Mouse (Mus musculus) hindbrain, embryonic 15.5 days (tissue): ENCODE measurements around the gene Casp3. TPM values are rescaled to one million over a fixed set of nuclear protein-coding genes. Genes with fewer than 3 reads are reported as not detected.
A peak's percentile ranks its signal among the peaks of the same experiment; 100 is the strongest.

ENCODE experiments used
- ATAC-seq: fragments of 200-750 bp; cut with Nextera tagmentation; 2 replicates; pipeline ENCODE4 v1.8.0; 2017; ENCODE audit warnings: low read depth, moderate number of reproducible peaks, moderate TSS enrichment; ENCODE audit not compliant: low FRiP score
- H3K27ac ChIP-seq: fragments of 300-500 bp; sonication (generic); replicated peaks from 2 replicates; pipeline ENCODE4 v1.5.1; 2015; ENCODE audit warnings: mild to moderate bottlenecking, inconsistent platforms
- H3K27me3 ChIP-seq: fragments of 300-500 bp; sonication (generic); 2 replicates; pipeline ENCODE4 v1.6.1; 2015; ENCODE audit warnings: control low read depth, inconsistent platforms
- H3K36me3 ChIP-seq: fragments of 300-500 bp; sonication (generic); 2 replicates; pipeline ENCODE4 v1.6.1; 2015; ENCODE audit warnings: control low read depth, inconsistent platforms
- H3K4me1 ChIP-seq: fragments of 300-500 bp; sonication (generic); replicated peaks from 2 replicates; pipeline ENCODE4 v1.6.1; 2015; ENCODE audit warnings: control low read depth, inconsistent platforms
- H3K4me2 ChIP-seq: fragments of 300-500 bp; sonication (generic); 2 replicates; pipeline ENCODE4 v1.6.1; 2015; ENCODE audit warnings: moderate library complexity, mild to moderate bottlenecking, inconsistent platforms
- H3K4me3 ChIP-seq: fragments of 300-500 bp; sonication (generic); 2 replicates; pipeline ENCODE4 v1.5.1; 2015; ENCODE audit warnings: mild to moderate bottlenecking, inconsistent platforms
- H3K9ac ChIP-seq: fragments of 300-500 bp; sonication (generic); 2 replicates; pipeline ENCODE4 v1.6.1; 2015; ENCODE audit warnings: inconsistent platforms
- H3K9me3 ChIP-seq: fragments of 300-500 bp; sonication (generic); 2 replicates; pipeline ENCODE4 v1.6.1; 2016; ENCODE audit warnings: control low read depth, inconsistent platforms
- WGBS: fragments of 180-500 bp; shearing (Covaris S2); methylation state at CpG from one replicate; pipeline ENCODE4 v1.1.7; 2015; 5-methylcytosine and 5-hydroxymethylcytosine counted together
- polyA plus RNA-seq: library from polyadenylated mRNA; unstranded; fragments of >200 nt; fragmentation: Nextera tagmentation; extraction: Ambion mirVana; gene quantifications from 2 replicates; pipeline ENCODE4 v1.2.1, GENCODE M21; 2015

Gene Casp3
- polyA plus RNA-seq, 1 experiment from 2014 or later, result 204 TPM

- no peak for ATAC-seq
- 87% methylated on average over 4 of the region's 4 CpGs for WGBS
- no peaks in the 10 kb centered on the region for H3K27me3 ChIP-seq
- H3K4me3 ChIP-seq, result no peak overlapping the region
- no peak overlapping the region for H3K4me2 ChIP-seq
- no peaks in the 10 kb centered on the region for H3K36me3 ChIP-seq
- H3K4me1 ChIP-seq, result no peaks in the 10 kb centered on the region
- H3K9me3 ChIP-seq, result no peaks in the 10 kb centered on the region
- H3K9ac ChIP-seq, result no peak overlapping the region
- H3K27ac ChIP-seq, result no peak overlapping the region
Measured at GRCm38 (mm10) chr8:46612913-46613312, 4.2 kb upstream of the Casp3 start.

DNA sequence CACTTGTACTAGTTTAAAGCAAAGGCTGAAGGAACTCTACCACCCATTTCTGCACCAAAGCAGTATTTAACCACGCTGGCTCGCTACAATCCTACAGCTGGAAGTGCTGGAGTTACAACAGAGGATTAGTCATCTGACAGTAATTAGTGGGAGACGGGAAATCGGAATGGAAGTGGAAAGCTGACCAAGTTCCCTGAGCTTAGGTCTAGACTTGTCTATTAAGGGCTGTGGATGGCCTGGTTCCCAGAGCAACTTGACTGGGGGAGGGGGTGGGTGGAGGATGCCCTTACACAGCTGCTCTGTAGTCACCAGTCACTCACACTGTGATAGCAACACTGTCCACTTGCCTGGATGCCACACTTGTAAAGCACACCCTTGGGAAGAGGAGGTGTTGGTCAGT is 3.7 kb upstream of the Casp3 start:
- Histone ChIP-seq H3K4me2 (no peak overlapping the region), H3K4me3 (no peak overlapping the region), H3K4me1 (no peaks in the 10 kb centered on the region), H3K36me3 (no peaks in the 10 kb centered on the region), H3K9me3 (no peaks in the 10 kb centered on the region), H3K27ac (no peak overlapping the region), H3K9ac (no peak overlapping the region), H3K27me3 (no peaks in the 10 kb centered on the region)
- no peak for ATAC-seq
- 77% methylated on average over 4 of the region's 4 CpGs for WGBS

GRCm38 (mm10) chr8:46615936-46616335 is 1.2 kb upstream of the Casp3 start:
- no peak overlapping the region for H3K4me2 ChIP-seq
- H3K27me3 ChIP-seq, result no peaks in the 10 kb centered on the region
- H3K36me3 ChIP-seq, result no peaks in the 10 kb centered on the region
- H3K4me3 ChIP-seq, result no peak overlapping the region
- H3K27ac ChIP-seq, result no peak overlapping the region
- H3K4me1 ChIP-seq, result peaks cover 19% of the 10 kb centered on the region
- H3K9ac ChIP-seq, result no peak overlapping the region
- WGBS, result 90% methylated on average over 8 of the region's 8 CpGs
- no peaks in the 10 kb centered on the region for H3K9me3 ChIP-seq
- no peak for ATAC-seq

- ATAC-seq, result peak; percentile 67
- H3K27ac ChIP-seq, result peak overlapping the region; percentile 94
- H3K4me1 ChIP-seq, result peaks cover 23% of the 10 kb centered on the region
- peak overlapping the region; percentile 79 for H3K4me3 ChIP-seq
- no peaks in the 10 kb centered on the region for H3K27me3 ChIP-seq
- H3K4me2 ChIP-seq, result peak overlapping the region; percentile 80
- WGBS, result under 1% methylated on average over 38 of the region's 38 CpGs
- H3K9ac ChIP-seq, result peak overlapping the region; percentile 88
- no peaks in the 10 kb centered on the region for H3K9me3 ChIP-seq
- no peaks in the 10 kb centered on the region for H3K36me3 ChIP-seq
Measured at GRCm38 (mm10) chr8:46617690-46618620, 864 bp downstream of the Casp3 start.

DNA sequence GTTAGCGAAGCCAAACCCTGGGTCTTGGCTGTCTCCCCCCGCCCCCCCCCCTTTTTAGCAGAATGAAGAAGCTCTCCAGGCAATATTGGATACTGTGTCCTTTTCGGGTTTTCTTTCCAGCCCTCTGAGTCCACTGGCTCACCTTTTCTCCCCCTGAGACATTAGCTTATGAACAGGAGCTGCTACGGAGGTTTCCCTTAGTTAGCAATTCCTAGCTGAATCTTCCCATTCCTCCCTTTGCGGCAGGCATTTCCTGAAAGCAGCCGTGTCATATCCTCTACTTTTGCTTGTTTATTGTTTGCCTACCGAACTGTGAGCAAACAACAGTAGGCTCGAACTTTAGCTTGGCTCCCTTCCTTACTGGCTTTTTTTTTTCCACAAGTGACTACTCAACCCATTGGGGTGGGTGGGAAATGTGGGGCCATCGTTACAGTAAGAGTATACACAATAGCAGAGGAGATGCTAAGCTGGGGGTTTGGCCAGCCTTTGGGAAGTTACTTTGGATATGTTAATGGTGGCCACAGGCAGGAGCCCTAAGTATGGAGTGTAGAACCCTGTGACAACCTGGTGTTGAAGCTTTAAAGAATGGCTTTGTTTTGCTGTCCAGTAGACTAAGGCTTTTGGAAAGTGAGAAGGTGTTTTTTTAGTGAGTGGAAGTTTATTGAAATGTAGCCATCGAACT is 1.7 kb downstream of the Casp3 start:
- Histone ChIP-seq H3K27ac (peak overlapping the region; percentile 94; the same call in 1 of the 2 replicates), H3K9me3 (no peaks in the 10 kb centered on the region), H3K4me1 (peaks cover 23% of the 10 kb centered on the region), H3K4me3 (peak overlapping the region; percentile 79), H3K36me3 (no peaks in the 10 kb centered on the region), H3K9ac (peak overlapping the region; percentile 88), H3K27me3 (no peaks in the 10 kb centered on the region), H3K4me2 (peak overlapping the region; percentile 80)
- WGBS, result under 1% methylated on average over 10 of the region's 10 CpGs
- ATAC-seq, result no peak

DNA sequence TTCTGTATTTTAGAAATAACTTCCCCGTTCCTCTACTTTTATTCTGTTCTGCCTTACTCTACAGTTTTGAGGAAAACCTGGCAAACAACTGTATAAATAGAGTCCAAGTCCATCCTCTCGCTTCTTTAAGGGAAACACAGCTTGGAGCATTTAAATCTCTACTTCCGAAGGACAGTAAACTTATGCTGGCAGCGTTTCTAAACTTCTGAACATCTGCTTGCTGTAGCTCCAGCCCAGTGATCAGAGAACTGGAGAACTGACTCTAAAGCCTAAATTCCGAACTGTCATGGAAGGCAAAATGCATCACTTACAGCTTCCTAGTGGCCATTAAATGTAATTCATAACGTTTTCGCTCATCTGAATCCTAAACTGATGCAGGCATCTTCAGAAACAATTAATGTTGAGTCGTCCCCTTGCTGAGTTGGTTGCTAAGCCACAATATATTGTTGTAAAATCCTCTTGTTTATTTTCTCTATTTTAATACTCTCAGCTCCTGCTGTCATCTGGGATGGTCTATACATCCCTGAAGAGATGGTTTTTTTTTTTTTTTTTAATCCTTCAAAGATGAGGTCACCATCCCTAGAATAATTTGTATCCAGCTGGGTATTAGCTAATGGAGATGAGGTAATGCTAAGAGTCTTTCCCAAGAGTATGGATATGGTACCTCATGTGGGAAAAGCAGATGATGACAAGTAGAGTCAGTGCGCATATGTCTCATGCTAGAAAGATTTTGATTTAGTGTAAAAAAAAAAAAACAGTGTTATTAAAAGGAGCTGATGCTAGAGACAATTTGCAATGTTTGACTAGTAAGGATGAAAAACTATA is 5.6 kb downstream of the Casp3 start:
- Histone ChIP-seq H3K27me3 (no peaks in the 10 kb centered on the region), H3K4me1 (peaks cover 30% of the 10 kb centered on the region), H3K27ac (no peak overlapping the region), H3K9ac (no peak overlapping the region), H3K36me3 (no peaks in the 10 kb centered on the region), H3K4me3 (no peak overlapping the region), H3K9me3 (no peaks in the 10 kb centered on the region), H3K4me2 (no peak overlapping the region)
- WGBS, result 76% methylated on average over 9 of the region's 9 CpGs
- no peak for ATAC-seq

- peaks cover under 1% of the 10 kb centered on the region; the same call in 1 of the 2 replicates for H3K36me3 ChIP-seq
- H3K4me3 ChIP-seq, result no peak overlapping the region
- no peak for ATAC-seq
- no peaks in the 10 kb centered on the region for H3K27me3 ChIP-seq
- peaks cover 13% of the 10 kb centered on the region for H3K4me1 ChIP-seq
- no peak overlapping the region for H3K27ac ChIP-seq
- H3K9ac ChIP-seq, result no peak overlapping the region
- H3K9me3 ChIP-seq, result no peaks in the 10 kb centered on the region
- WGBS, result 75% methylated on average over 1 of the region's 1 CpGs
- no peak overlapping the region for H3K4me2 ChIP-seq
Measured at GRCm38 (mm10) chr8:46625166-46625565, 8.1 kb downstream of the Casp3 start.

DNA sequence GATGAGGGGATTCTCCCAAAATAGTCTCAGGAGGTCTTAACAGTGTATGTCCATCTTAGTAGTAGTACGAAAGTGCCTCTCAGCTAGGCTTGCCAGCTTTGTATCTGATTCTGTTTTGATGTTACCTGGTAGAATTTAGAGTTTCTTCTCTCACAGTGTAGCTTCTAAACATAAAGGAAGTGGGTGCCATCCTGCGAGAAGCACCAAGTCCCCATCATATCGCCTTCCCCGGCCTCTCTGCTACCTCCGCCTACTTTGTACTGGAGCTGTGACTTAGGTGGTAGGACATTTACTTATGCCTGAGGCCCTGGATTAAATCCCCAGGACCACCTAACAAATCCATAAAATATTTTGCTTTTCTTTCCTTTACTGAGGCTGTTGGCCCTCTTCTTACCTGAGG is 9.6 kb downstream of the Casp3 start:
- no peak overlapping the region for H3K4me3 ChIP-seq
- no peak for ATAC-seq
- no peaks in the 10 kb centered on the region for H3K27me3 ChIP-seq
- H3K4me1 ChIP-seq, result peaks cover 11% of the 10 kb centered on the region
- WGBS, result 96% methylated on average over 5 of the region's 5 CpGs
- H3K9me3 ChIP-seq, result no peaks in the 10 kb centered on the region
- peaks cover 13% of the 10 kb centered on the region for H3K36me3 ChIP-seq
- no peak overlapping the region for H3K9ac ChIP-seq
- no peak overlapping the region for H3K27ac ChIP-seq
- no peak overlapping the region for H3K4me2 ChIP-seq

GRCm38 (mm10) chr8:46627881-46628280 is 10.8 kb downstream of the Casp3 start:
- no peak for ATAC-seq
- 63% methylated on average over 7 of the region's 7 CpGs for WGBS
- Histone ChIP-seq H3K9ac (no peak overlapping the region), H3K9me3 (no peaks in the 10 kb centered on the region), H3K4me3 (no peak overlapping the region), H3K36me3 (peaks cover 18% of the 10 kb centered on the region), H3K27me3 (no peaks in the 10 kb centered on the region), H3K27ac (no peak overlapping the region), H3K4me1 (0 out of 2 replicates have a peak, but pooled peaks cover 7% of the 10 kb centered on the region), H3K4me2 (no peak overlapping the region)

DNA sequence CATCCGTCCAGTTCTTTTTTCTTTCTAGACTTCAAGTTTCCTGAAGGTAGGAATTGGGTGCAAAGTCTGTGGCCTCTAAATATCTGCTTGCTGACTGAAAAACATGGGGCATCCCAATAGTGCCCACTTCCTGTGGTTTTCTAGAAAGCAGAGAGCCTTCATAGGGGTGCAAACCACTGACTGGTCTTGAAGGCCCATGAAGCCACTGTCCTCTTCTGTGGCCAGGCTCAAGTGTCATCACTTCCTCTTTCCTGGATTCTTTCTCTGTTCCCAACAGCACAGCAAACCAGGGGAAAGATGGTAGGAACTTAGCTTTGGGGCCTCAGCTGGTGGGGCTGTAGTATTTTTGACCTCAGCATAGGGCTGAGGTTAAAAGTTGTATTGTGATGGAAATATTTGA is 11.6 kb downstream of the Casp3 start:
- Histone ChIP-seq H3K4me2 (no peak overlapping the region), H3K4me1 (0 out of 2 replicates have a peak, but pooled peaks cover 7% of the 10 kb centered on the region), H3K4me3 (no peak overlapping the region), H3K36me3 (peaks cover 26% of the 10 kb centered on the region), H3K9me3 (no peaks in the 10 kb centered on the region), H3K27me3 (no peaks in the 10 kb centered on the region), H3K27ac (no peak overlapping the region), H3K9ac (no peak overlapping the region)
- 95% methylated on average over 1 of the region's 1 CpGs for WGBS
- no peak for ATAC-seq

DNA sequence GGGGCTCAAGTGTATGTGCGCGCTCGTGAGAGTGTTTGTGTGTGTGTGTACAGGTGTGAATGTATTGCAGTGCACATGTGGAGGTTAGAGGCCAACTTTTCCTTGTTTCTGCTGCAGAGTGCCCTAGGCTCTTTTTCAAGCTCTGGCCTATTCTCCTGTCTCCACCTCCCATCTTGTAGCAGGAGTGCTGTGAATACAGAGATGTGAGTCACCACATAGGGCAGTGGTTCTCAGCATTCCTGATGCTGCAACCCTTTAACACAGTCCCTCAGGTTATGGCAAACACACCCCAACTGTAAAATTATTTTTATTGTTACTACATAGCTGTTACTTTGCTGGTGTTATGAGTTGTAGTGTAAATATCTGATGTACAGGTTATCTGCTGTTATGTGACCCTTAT is 13.3 kb downstream of the Casp3 start:
- H3K36me3 ChIP-seq, result peaks cover 44% of the 10 kb centered on the region

More for the DNA sequence above, 13.3 kb downstream of the Casp3 start:
- H3K4me2 ChIP-seq, result no peak overlapping the region
- H3K4me1 ChIP-seq, result no peaks in the 10 kb centered on the region
- H3K27me3 ChIP-seq, result no peaks in the 10 kb centered on the region
- 96% methylated on average over 3 of the region's 3 CpGs for WGBS
- no peak for ATAC-seq
- no peaks in the 10 kb centered on the region for H3K9me3 ChIP-seq
- H3K9ac ChIP-seq, result no peak overlapping the region
- H3K27ac ChIP-seq, result no peak overlapping the region
- H3K4me3 ChIP-seq, result no peak overlapping the region
